Mouse (Mus musculus) cerebellum, adult 9-11 months (tissue): ENCODE data around the gene Usp46.

Experiments used
- DNase-seq: peaks from one replicate; pipeline ENCODE4 v3.0.0; 2022

The Usp46 gene

GRCm38 (mm10) chr5:73950809-73951648 is 117.2 kb downstream of the Usp46 start:
- DNase-seq, result no peak
